Mouse (Mus musculus) hindbrain, embryonic 15.5 days (tissue): ENCODE results near the gene 1520401A03Rik. TPM values are rescaled to one million over a fixed set of nuclear protein-coding genes. Genes with fewer than 3 reads are reported as not detected.
A peak's percentile ranks its signal among the peaks of the same experiment; 100 is the strongest.

ENCODE experiments used
- ATAC-seq: fragments of 200-750 bp; cut with Nextera tagmentation; 2 replicates; pipeline ENCODE4 v1.8.0; 2017; ENCODE audit warnings: low read depth, moderate number of reproducible peaks, moderate TSS enrichment; ENCODE audit not compliant: low FRiP score
- H3K27ac ChIP-seq: fragments of 300-500 bp; sonication (generic); replicated peaks from 2 replicates; pipeline ENCODE4 v1.5.1; 2015; ENCODE audit warnings: mild to moderate bottlenecking, inconsistent platforms
- H3K27me3 ChIP-seq: fragments of 300-500 bp; sonication (generic); 2 replicates; pipeline ENCODE4 v1.6.1; 2015; ENCODE audit warnings: control low read depth, inconsistent platforms
- H3K36me3 ChIP-seq: fragments of 300-500 bp; sonication (generic); 2 replicates; pipeline ENCODE4 v1.6.1; 2015; ENCODE audit warnings: control low read depth, inconsistent platforms
- H3K4me1 ChIP-seq: fragments of 300-500 bp; sonication (generic); replicated peaks from 2 replicates; pipeline ENCODE4 v1.6.1; 2015; ENCODE audit warnings: control low read depth, inconsistent platforms
- H3K4me2 ChIP-seq: fragments of 300-500 bp; sonication (generic); 2 replicates; pipeline ENCODE4 v1.6.1; 2015; ENCODE audit warnings: moderate library complexity, mild to moderate bottlenecking, inconsistent platforms
- H3K4me3 ChIP-seq: fragments of 300-500 bp; sonication (generic); 2 replicates; pipeline ENCODE4 v1.5.1; 2015; ENCODE audit warnings: mild to moderate bottlenecking, inconsistent platforms
- H3K9ac ChIP-seq: fragments of 300-500 bp; sonication (generic); 2 replicates; pipeline ENCODE4 v1.6.1; 2015; ENCODE audit warnings: inconsistent platforms
- H3K9me3 ChIP-seq: fragments of 300-500 bp; sonication (generic); 2 replicates; pipeline ENCODE4 v1.6.1; 2016; ENCODE audit warnings: control low read depth, inconsistent platforms
- WGBS: fragments of 180-500 bp; shearing (Covaris S2); methylation state at CpG from one replicate; pipeline ENCODE4 v1.1.7; 2015; 5-methylcytosine and 5-hydroxymethylcytosine counted together
- polyA plus RNA-seq: library from polyadenylated mRNA; unstranded; fragments of >200 nt; fragmentation: Nextera tagmentation; extraction: Ambion mirVana; gene quantifications from 2 replicates; pipeline ENCODE4 v1.2.1, GENCODE M21; 2015

Gene 1520401A03Rik
- polyA plus RNA-seq, 1 experiment from 2014 or later, result 0.13 TPM

DNA sequence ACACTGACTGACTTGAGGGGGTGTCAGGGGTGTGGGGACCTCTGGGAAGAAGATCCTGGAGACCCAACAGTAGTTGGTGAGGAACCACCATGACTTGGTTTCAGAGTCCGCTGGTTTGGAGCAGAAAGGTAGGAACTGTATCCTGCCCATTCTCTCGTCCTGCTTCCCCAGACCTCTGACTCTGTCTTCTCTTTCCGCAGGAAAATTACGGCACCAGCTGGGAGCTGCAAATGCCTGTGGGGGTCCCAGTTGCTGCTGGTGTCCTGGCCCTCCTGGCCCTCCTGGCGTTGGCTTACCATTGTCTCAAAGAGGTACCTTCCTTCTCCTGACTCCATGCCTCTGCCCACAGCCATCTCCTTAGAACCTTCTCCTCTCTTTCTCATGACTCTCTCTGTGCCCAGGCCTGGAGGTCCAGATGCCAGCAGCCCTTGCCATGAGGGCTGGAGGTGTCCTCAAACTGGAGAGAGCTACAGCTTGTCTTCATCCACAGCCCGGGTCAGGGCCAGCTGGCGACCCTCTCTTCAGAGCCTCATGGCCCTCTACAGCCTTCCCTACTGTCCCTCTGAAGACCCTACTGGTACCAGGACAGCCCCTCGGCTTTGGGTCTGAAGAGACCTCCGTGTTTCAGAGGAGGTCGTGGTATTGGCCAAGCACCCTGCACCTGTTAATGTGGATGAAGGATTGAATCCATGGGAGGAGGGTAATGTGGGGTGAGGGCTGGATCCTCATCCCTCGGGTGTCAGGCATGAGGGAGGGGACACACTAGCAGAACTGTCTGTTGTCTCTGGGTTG, 27.0 kb upstream of the 1520401A03Rik start:
- H3K27ac ChIP-seq, result no peak overlapping the region
- no peaks in the 10 kb centered on the region for H3K9me3 ChIP-seq
- no peak overlapping the region for H3K9ac ChIP-seq
- ATAC-seq, result no peak
- peaks cover 18% of the 10 kb centered on the region for H3K4me1 ChIP-seq
- no peak overlapping the region for H3K4me3 ChIP-seq
- H3K36me3 ChIP-seq, result peaks cover 34% of the 10 kb centered on the region
- H3K27me3 ChIP-seq, result peaks cover 17% of the 10 kb centered on the region
- WGBS, result 78% methylated on average over 11 of the region's 11 CpGs
- no peak overlapping the region for H3K4me2 ChIP-seq

DNA sequence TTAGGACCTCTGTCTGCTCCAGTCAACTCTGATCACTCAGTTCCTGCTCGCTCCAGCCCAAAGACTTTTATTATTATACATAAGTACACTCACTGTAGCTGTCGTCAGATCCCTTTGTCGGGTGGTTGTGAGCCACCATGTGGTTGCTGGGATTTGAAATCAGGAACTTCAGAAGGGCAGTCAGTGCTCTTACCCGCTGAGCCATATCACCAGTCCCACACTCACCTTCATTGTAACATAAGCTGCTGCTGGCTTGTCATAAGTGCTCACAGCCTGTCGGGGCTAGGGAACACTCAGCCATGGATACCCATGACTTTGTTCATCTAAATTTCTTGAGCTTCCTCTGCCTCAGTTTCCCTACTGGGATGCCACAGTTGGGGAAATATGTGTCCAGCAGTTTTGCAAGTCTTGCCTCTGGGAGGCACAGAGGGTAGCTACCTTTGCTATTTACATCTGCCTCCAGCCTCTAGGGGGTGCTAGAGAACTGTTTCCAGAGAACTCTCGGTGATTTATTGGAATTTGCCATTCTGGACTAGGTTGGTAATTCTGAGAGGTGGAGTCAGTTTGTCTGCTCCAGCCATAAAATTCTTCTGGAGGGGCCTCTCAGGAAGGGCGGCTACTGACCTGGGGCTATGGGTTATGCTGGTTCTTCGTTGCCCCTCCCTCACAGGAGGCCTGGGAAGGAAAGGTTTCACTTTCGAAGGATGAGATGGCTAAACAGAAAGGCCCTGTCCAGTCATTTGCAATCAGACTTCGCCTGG, 26.2 kb upstream of the 1520401A03Rik start:
- 34% methylated on average over 10 of the region's 10 CpGs for WGBS

DNA sequence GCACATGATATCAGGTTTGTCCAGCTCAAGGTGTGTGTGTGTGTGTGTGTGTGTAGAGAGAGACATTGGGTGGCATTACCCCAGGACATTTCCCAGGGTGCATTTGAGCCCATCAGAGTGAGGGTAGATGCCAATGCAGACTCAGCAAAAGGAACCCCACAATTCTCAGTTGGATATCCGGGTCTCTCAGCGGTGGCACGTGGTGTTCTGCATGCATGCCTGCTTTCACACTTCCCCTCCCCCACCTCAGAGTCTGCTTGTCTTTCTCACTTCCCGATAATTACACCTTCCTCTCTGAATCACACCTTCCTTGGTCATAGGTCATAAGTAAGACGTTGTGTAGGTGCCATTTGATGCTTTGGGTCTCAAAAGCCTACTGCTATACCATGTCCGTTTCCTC, 25.4 kb upstream of the 1520401A03Rik start:
- no peak overlapping the region for H3K27ac ChIP-seq
- peaks cover 31% of the 10 kb centered on the region for H3K27me3 ChIP-seq
- peaks cover 19% of the 10 kb centered on the region for H3K36me3 ChIP-seq
- peaks cover 19% of the 10 kb centered on the region for H3K4me1 ChIP-seq
- H3K9me3 ChIP-seq, result no peaks in the 10 kb centered on the region
- no peak for ATAC-seq
- WGBS, result 42% methylated on average over 6 of the region's 6 CpGs
- no peak overlapping the region for H3K4me2 ChIP-seq
- no peak overlapping the region for H3K9ac ChIP-seq
- H3K4me3 ChIP-seq, result no peak overlapping the region

More for the DNA sequence above, 26.2 kb upstream of the 1520401A03Rik start:
- Histone ChIP-seq H3K4me3 (no peak overlapping the region), H3K9ac (no peak overlapping the region), H3K9me3 (no peaks in the 10 kb centered on the region), H3K4me1 (peaks cover 19% of the 10 kb centered on the region), H3K4me2 (no peak overlapping the region), H3K36me3 (peaks cover 27% of the 10 kb centered on the region), H3K27ac (no peak overlapping the region), H3K27me3 (peaks cover 23% of the 10 kb centered on the region)
- ATAC-seq, result no peak

DNA sequence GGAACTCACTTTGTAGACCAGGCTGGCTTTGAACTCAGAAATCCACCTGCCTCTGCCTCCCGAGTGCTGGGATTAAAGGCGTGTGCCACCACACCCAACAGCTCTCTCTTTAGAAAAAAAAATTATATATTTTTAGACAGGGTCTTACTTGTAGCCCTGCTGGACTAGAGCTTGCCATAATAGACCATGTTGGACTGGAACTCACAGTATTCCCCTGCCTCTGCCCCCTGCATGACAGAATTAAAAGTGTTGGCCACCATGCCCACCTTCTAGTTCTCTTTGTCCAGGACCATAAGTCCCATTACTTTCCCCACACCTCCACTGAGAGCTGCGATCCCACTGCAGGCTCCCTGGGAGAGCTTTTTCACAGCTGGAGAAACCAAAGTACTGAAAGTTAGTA, 24.9 kb upstream of the 1520401A03Rik start:
- no peak for ATAC-seq
- H3K36me3 ChIP-seq, result peaks cover 13% of the 10 kb centered on the region
- H3K27me3 ChIP-seq, result peaks cover 36% of the 10 kb centered on the region
- H3K4me3 ChIP-seq, result no peak overlapping the region
- no peaks in the 10 kb centered on the region for H3K9me3 ChIP-seq
- H3K4me1 ChIP-seq, result peaks cover 22% of the 10 kb centered on the region
- 82% methylated on average over 3 of the region's 3 CpGs for WGBS
- H3K9ac ChIP-seq, result no peak overlapping the region
- no peak overlapping the region for H3K4me2 ChIP-seq
- no peak overlapping the region for H3K27ac ChIP-seq

DNA sequence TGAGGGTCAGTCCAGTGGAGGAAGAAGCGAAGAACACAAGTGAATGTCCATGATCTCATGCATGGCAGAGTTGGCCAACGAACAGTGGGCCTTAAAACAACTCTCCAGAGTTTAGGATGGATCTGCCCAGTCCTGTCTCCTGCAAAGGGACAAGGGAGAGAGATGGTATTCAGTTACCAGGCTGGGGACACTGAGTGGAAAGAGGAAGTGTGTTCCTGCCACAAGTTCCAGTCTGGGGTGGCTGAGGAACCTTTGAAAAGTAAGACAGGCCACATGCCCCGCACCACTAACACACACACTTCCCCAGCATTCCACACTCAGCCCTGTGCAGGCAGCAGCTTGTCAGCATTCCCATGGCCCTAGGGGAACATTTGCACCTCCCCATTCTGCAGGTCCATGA, 24.2 kb upstream of the 1520401A03Rik start:
- Histone ChIP-seq H3K4me1 (peaks cover 28% of the 10 kb centered on the region), H3K27me3 (peaks cover 43% of the 10 kb centered on the region), H3K9ac (no peak overlapping the region), H3K36me3 (peaks cover 6% of the 10 kb centered on the region; the same call in 1 of the 2 replicates), H3K27ac (no peak overlapping the region), H3K9me3 (no peaks in the 10 kb centered on the region), H3K4me3 (no peak overlapping the region), H3K4me2 (no peak overlapping the region; the same call in 1 of the 2 replicates)
- no peak for ATAC-seq
- 74% methylated on average over 3 of the region's 3 CpGs for WGBS

DNA sequence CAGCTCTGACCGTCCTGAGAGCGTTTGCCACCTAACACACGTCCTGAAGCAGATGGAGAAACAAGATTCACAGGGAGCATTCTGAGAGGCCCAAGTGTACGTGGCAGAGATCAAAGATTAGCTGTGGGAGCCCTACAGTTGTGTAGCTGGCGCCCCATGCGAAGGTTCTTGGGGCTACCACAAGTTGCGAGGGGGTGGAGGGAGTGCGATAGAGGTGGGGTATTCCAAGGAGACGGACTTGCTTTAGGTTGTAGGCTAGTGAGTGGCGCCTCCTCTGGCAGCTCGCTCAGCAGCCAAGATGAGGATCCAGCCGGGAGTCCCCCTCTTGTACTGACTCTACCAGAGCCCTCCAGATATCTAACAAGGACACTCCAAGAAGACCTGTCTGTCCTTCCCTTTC, 23.7 kb upstream of the 1520401A03Rik start:
- H3K27ac ChIP-seq, result no peak overlapping the region
- H3K27me3 ChIP-seq, result peaks cover 48% of the 10 kb centered on the region
- H3K4me2 ChIP-seq, result peak overlapping the region; percentile 90
- H3K9ac ChIP-seq, result no peak overlapping the region
- no peak for ATAC-seq
- peaks cover 2% of the 10 kb centered on the region; the same call in 1 of the 2 replicates for H3K36me3 ChIP-seq
- no peaks in the 10 kb centered on the region for H3K9me3 ChIP-seq
- H3K4me3 ChIP-seq, result peak overlapping the region; percentile 44; the same call in 1 of the 2 replicates
- WGBS, result 2% methylated on average over 12 of the region's 12 CpGs
- peaks cover 28% of the 10 kb centered on the region for H3K4me1 ChIP-seq

DNA sequence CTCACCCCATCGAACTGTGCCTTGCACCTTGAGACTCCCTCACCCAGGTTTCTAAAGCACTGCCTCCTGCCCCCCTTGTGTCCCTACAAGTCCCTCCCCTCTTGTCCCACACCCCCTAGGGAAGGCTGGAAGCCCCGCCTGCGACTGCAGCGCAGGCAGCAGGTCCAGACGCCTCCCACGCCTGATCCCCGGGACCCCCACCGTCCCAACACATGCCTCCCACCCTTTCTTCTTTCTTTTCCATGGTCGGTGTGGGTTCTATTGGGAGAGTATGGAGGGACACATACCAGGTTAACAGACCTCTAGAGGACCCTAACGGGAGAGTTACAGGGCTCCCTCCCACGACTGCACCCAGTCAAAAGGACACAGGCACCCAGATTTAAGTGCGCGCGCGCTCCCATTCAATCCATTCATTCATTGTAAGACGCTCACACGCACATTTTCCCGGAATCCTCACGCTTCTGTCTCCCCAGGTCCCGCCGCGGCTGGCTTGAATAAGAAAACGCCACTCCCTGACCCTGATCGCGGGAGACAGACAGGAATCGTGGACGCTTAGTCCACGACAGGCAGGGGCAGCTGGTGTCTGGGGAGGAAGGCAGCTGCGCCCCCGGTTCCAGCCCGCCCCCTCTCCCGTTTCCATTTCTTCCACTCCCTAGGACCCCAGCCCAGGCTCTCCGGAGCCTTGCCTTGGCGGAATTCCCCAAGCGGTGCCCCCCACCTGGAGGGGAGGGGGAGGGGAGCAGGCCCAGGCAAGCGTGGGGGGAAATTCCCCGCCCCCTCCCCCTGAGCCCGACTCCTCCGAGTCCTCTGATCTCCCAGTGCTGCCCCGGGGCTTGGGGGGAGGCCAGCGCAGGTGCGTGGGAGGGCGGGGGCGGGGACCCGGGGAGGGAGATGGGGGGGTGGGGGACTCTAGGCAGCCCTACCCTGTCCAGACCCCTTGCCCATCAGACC, 23.0 kb upstream of the 1520401A03Rik start, which contains the start of gene Kremen2:
Gene Kremen2, minus strand, starts transcription at position 533 of the 951 bp plus-strand sequence.
- WGBS, result under 1% methylated on average over 39 of the region's 45 CpGs
- H3K27me3 ChIP-seq, result peaks cover 54% of the 10 kb centered on the region
- no peak for ATAC-seq

DNA sequence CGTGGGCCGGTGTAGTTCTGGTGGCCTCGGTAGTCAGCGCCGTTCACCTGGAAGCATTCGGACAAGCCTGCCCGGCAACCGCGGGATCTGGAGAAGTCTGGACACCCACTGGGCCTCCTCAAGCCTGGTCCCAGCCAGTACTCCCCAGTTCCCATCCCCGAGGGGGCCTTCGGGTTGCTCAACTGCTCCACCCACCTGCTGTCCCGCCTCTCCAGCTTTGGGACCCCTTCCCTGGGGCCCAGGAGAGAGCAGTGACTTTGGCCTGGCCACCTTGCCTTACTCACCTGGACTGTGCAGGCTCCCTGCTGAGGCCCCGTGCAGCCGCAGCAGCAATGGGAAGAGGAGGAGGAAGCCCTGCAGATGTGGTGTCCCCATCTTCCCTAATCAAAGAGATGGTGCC, 22.1 kb upstream of the 1520401A03Rik start:
- Histone ChIP-seq H3K4me2 (peak overlapping the region; percentile 90), H3K4me1 (peaks cover 34% of the 10 kb centered on the region), H3K27ac (no peak overlapping the region), H3K36me3 (no peaks in the 10 kb centered on the region), H3K4me3 (peak overlapping the region; percentile 44), H3K9ac (peak overlapping the region; percentile 50; the same call in 1 of the 2 replicates), H3K27me3 (peaks cover 54% of the 10 kb centered on the region), H3K9me3 (no peaks in the 10 kb centered on the region)
- 4% methylated on average over 14 of the region's 14 CpGs for WGBS
- no peak for ATAC-seq

More for the DNA sequence above, 23.0 kb upstream of the 1520401A03Rik start, which contains the start of gene Kremen2:
- peaks cover 31% of the 10 kb centered on the region for H3K4me1 ChIP-seq
- H3K9ac ChIP-seq, result peak within 1 kb of the TSS; percentile 50
- H3K4me2 ChIP-seq, result peak within 1 kb of the TSS; percentile 90
- peak within 1 kb of the TSS; percentile 44 for H3K4me3 ChIP-seq
- H3K9me3 ChIP-seq, result no peaks in the 10 kb centered on the region
- no peak within 1 kb of the TSS for H3K27ac ChIP-seq
- H3K36me3 ChIP-seq, result no peaks in the 10 kb centered on the region

DNA sequence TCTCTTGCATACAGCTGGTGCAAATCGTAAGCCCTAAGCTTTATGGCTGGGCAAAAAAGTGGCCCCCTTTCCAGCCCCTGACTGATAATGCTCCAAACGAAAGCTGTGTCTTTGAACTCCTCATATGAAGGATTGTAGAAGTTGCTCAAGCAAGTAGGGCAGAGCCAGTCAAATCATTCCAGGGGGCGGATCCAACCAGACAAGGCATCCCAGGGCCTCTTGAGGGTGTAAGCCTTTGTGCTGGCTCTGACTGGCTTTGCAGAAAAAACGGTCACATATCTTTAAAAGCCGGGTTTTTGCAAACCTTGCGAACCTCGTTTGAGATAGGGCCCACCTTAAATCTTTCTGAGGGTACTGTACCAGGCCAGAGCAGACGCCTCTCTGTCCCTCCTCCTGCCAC, 21.5 kb upstream of the 1520401A03Rik start:
- Histone ChIP-seq H3K9ac (no peak overlapping the region), H3K4me2 (no peak overlapping the region), H3K4me3 (no peak overlapping the region), H3K36me3 (no peaks in the 10 kb centered on the region), H3K9me3 (no peaks in the 10 kb centered on the region), H3K27me3 (peaks cover 54% of the 10 kb centered on the region), H3K27ac (no peak overlapping the region), H3K4me1 (peaks cover 37% of the 10 kb centered on the region)
- WGBS, result 28% methylated on average over 8 of the region's 8 CpGs
- ATAC-seq, result no peak

DNA sequence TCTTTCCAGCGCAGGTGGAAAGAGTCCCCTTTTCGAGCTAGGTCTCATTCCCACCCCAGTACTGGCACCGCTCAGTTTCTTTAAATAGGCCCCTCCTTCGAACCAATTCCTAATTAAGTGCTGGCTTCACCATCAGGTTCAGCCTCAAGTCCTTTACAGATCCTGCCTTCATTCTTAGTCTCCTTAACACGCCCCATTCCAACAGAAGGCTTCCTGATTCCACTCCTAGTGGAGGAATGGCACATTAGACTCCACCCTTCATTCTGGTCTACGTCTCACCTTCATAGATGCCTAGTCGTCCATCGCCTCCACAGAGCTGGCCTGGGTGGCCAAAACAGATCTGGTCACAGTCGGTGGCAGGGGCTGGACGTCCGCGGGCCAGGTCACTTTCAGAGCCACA, 20.4 kb upstream of the 1520401A03Rik start:
- Histone ChIP-seq H3K4me2 (peak overlapping the region; percentile 50; the same call in 1 of the 2 replicates), H3K27me3 (peaks cover 54% of the 10 kb centered on the region), H3K9me3 (no peaks in the 10 kb centered on the region), H3K27ac (no peak overlapping the region), H3K4me1 (peaks cover 48% of the 10 kb centered on the region), H3K36me3 (no peaks in the 10 kb centered on the region), H3K9ac (no peak overlapping the region), H3K4me3 (peak overlapping the region; percentile 30; the same call in 1 of the 2 replicates)
- no peak for ATAC-seq
- whole genome bisulfite sequencing, result 63% methylated on average over 12 of the region's 12 CpGs

DNA sequence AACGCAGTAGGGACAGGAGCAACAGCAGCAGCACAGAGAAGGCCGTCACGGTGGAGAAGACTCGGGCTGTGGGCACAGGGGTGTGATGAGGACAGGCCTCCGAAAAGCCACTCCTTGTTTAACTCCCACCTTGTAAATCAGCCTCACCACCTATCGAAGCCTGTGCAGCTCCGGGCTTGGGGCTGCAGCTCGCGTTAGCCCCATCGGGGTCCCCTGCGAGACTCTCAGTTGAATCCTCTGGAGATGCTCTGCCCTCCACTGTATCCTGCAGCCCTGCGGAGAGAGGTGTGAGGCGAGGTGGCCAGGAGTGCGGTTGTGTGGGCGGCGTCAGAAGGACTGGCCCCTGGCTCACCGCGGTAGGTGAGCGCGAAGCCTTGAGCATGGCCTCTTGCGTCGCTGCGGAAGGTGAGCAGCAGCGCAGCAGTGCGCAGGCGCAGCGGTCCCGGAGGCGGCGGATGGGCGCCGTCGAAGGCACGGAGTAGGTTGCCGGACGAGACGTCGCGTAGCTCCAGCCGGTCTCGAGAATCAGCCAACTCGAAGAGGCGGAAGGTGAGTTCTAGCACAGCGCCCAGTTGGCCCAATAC, 19.7 kb upstream of the 1520401A03Rik start:
- Histone ChIP-seq H3K9me3 (no peaks in the 10 kb centered on the region), H3K9ac (no peak overlapping the region), H3K4me3 (peak overlapping the region; percentile 30), H3K27me3 (peaks cover 54% of the 10 kb centered on the region), H3K4me2 (peak overlapping the region; percentile 50), H3K4me1 (peaks cover 55% of the 10 kb centered on the region), H3K27ac (no peak overlapping the region), H3K36me3 (no peaks in the 10 kb centered on the region)
- no peak for ATAC-seq
- 7% methylated on average over 44 of the region's 44 CpGs for WGBS
